Mouse (Mus musculus) layer of hippocampus, adult 18-20 months (tissue): ENCODE data around the gene Rras. TPM values are rescaled to one million over a fixed set of nuclear protein-coding genes. Genes with fewer than 3 reads are reported as not detected.

Source experiments
- DNase-seq, 2 experiments: peaks; one replicate each; pipeline ENCODE4 v3.0.0; 2022; ENCODE audit warnings: low spot score in 2 of 2
- microRNA-seq, 2 experiments: library from miRNA; unstranded; fragments of <30 nt; microRNA quantifications; one replicate each; pipeline ENCODE4 v1.2.0; 2021
- total RNA-seq, 2 experiments: library from RNA; stranded (reverse); gene quantifications; 2 replicates each; pipeline ENCODE4 v1.2.3; 2021

Rras gene
- total RNA-seq, 2 experiments from 2014 or later, result 11.6 to 12.9 TPM

DNA sequence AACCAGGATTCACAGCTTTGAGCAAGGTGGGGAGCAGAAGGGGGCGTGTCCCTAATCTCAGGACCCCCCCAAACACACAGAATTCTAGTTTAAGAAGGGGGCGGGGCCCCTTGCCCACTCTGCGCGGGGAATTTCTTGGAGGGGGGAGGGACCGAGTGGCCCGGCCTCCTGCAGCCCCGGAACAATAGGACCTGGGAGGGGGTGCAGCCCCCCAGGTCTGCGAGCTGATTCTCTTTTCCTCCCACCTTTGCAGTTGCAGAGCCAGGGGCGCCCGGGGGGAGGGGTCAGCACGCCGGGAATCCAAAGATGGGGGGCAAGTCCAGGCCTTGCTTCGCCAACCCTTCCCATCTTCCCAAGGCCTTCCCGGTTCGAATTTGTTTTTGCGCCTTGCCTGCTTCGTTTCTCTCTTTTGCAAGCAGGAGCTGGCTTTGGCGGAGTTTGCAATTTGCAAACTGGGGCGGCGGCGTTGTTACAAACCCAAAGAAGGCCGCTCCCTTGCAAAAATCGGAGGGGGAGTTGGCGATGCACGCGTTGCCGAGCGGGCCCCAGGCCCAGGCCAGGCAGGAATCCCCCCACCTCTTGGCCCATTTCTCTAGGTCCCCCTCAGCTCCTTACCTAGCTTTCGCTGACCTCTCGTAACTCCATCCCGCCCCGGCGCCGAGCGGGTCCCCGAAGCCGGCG lies 34.6 kb downstream of the Rras start:
- DNase-seq, result peak; percentile 50 to 56

- DNase-seq, result no peak
Observed at GRCm38 (mm10) chr7:45052862-45053116, 35.0 kb downstream of the Rras start, which contains the start of gene Prr12. Gene Prr12 (minus strand): TSS chr7:45052881.

- peak; percentile 63 to 81 for DNase-seq
Observed at GRCm38 (mm10) chr7:45053117-45053930, 35.6 kb downstream of the Rras start.

GRCm38 (mm10) chr7:45053931-45054510 lies 36.3 kb downstream of the Rras start:
- DNase-seq, result peak; percentile 91 to 96

DNA sequence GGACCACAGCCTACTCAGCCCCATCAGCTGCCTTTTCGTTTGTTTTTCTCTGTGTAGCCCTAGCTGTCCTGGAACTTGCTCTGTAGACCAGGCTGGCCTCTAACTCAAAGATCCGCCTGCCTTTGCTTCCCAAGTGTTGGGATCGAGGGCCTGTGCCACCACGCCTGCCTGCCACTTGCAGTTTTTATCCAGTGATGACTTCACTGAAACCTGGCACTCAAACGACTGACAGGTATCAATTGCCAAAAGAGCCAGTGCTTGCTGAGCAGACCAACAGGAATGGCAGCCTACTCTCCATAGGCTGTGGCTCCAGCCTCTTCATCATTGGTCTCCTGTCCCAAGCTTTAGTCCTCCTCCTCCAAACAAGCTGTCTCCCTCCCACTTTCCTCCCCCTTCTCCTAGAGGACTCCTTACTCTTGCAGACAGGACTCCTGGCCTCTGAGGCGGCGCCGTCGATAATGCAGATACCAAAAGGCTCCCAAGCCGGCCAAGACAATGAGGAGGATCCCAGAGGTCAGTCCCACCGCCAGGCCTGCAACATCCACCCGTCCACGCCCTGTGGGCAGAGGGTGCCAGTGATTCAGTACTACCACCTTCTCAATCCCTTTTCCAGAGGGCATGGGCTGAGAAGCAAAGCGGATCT lies 38.7 kb downstream of the Rras start:
- no peak for DNase-seq

GRCm38 (mm10) chr7:45056972-45057348 lies 39.2 kb downstream of the Rras start:
- DNase-seq, result no peak

- DNase-seq, result no peak
Observed at GRCm38 (mm10) chr7:45058607-45059571, 41.1 kb downstream of the Rras start.

- no peak for DNase-seq
Observed at GRCm38 (mm10) chr7:45060632-45061122, 42.9 kb downstream of the Rras start.

- DNase-seq, result no peak
Observed at GRCm38 (mm10) chr7:45061532-45062075, 43.8 kb downstream of the Rras start.

DNA sequence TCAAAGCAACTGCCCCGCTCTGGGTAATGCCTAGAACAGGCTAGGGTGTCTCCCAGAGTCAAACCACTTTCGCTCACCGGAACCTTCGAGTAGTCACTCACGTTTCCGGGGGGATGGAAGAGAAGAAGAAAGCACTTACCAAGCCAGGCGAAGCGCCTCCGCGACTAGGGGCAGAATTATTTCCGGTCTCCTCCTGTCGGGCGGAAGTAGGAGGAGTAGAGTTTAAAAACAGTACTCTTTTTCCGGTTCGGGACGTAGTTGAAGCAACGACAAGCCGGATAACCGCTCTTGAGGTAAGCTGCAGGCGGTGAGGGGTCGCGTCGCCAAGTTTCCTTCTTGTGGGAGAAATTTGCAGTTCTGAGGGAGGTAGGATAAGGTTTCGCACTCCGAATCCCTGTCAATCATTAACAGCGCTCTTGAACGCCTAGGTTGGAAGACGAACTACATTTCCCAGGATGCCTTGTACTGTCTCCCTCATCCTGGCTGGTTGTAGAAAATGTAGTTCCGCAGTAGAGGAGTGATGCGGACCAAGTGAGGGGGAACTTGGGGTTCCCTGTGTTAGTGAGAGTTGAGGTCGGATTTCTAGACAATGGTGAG lies 44.6 kb downstream of the Rras start, which contains the start of the genes Nosip and Prrg2:
Nosip (plus strand) TSS at position 191 of the 597 bp plus-strand sequence.
Prrg2 (minus strand) TSS at position 439 of the 597 bp plus-strand sequence.
- peak; percentile 91 to 97 for DNase-seq

DNA sequence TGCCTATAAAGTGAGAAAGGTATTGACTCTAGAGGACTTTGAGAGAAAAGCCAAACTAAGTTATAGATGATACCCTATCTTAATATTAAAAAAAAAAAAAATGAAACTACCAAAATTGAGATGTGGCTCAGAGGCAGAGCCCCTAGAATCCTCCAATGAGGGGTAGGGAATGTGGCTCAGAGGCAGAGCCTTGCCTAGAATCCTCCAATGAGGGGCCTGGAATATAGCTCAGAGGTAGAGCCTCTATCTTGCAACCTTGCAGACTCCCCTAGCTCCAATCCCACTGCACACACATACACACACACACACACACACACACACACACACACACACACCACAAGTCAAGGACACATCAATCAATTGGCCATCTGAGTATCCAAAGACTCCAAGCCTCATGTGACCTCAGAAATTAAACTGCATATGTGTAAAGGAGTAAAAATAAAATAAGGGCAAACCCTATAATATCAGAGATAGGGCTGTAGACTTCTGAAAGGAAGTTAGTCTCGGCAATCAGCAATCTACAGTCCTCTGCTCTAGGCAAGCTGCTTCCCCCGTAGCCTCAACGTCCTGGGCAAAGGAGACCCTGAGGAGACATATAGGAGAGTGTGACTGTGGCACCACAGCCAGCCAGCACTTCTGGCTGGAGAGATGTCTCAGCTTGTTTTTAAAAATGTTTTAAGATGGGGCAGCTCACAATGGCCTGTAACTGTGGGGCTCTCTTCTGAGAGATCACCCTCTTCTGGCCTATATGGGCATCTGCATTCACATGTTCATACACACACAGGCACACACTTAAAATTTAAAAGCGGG lies 49.6 kb downstream of the Rras start:
- no peak for DNase-seq

GRCm38 (mm10) chr7:45068000-45068318 lies 50.2 kb downstream of the Rras start:
- peak in 1 of 2 experiments; percentile 51 for DNase-seq

- no peak for DNase-seq
Observed at GRCm38 (mm10) chr7:45069671-45070070, 51.9 kb downstream of the Rras start.

Small RNAs within 50 kb of the gene (microRNA-seq; reads per million reads assigned to microRNA genes)
- gene Mir7054, result 0.99 to 1.8 reads per million in 2 experiments

Other genes starting within 250 kb of the Rras start
- 10 to 100 TPM; 30.7 to 32.7 TPM for gene Nup62, start 201.9 kb upstream of the Rras start, total RNA-seq
- 1 to 10 TPM; 1.8 to 2.0 TPM for gene Il4i1, start 201.6 kb upstream of the Rras start, total RNA-seq
- 10 to 100 TPM; 27.4 to 27.9 TPM for gene Atf5, start 201.3 kb upstream of the Rras start, total RNA-seq
- 10 to 100 TPM; 76.2 to 79.7 TPM for gene Akt1s1, start 169.0 kb upstream of the Rras start, total RNA-seq
- 10 to 100 TPM; 67.9 to 70.6 TPM for gene Tbc1d17, start 168.9 kb upstream of the Rras start, total RNA-seq
- gene Pnkp, start 160.8 kb upstream of the Rras start, total RNA-seq, result 10 to 100 TPM; 25.3 to 27.8 TPM
- gene Ptov1, start 148.2 kb upstream of the Rras start, total RNA-seq, result 100 to 1,000 TPM; 341 to 350 TPM
- gene Med25, start 125.2 kb upstream of the Rras start, total RNA-seq, result 100 to 1,000 TPM in 1 of 2 experiments, 10 to 100 TPM in 1; 96.8 to 101 TPM
- gene Fuz, start 121.9 kb upstream of the Rras start, total RNA-seq, result 10 to 100 TPM; 23.4 to 24.5 TPM
- gene Ap2a1, start 88.5 kb upstream of the Rras start, total RNA-seq, result 100 to 1,000 TPM; 288 to 294 TPM
- 1 to 10 TPM in 1 of 2 experiments, under 1 TPM in 1; 0.79 to 1.2 TPM for gene Tsks, start 74.8 kb upstream of the Rras start, total RNA-seq
- 100 to 1,000 TPM; 129 to 136 TPM for gene Cpt1c, start 43.1 kb upstream of the Rras start, total RNA-seq
- 100 to 1,000 TPM; 172 to 183 TPM for gene Prmt1, start 31.4 kb upstream of the Rras start, total RNA-seq
- gene Irf3, start 20.3 kb upstream of the Rras start, total RNA-seq, result 10 to 100 TPM; 41.5 to 43.7 TPM
- 1 to 10 TPM; 3.1 TPM for gene Bcl2l12, start 19.2 kb upstream of the Rras start, total RNA-seq
- 100 to 1,000 TPM; 159 to 168 TPM for gene Scaf1, start 1.6 kb upstream of the Rras start, total RNA-seq
- 10 to 100 TPM; 75.7 to 77.5 TPM for gene Prr12, start 34.9 kb downstream of the Rras start, total RNA-seq
- 10 to 100 TPM; 50.8 to 57.6 TPM for gene Nosip, start 44.5 kb downstream of the Rras start, total RNA-seq
- gene Prrg2, start 44.7 kb downstream of the Rras start, total RNA-seq, result 1 to 10 TPM; 5.9 TPM
- gene Rcn3, start 74.3 kb downstream of the Rras start, total RNA-seq, result 1 to 10 TPM; 7.4 to 8.5 TPM
- gene Fcgrt, start 85.9 kb downstream of the Rras start, total RNA-seq, result 10 to 100 TPM; 14.8 to 18.7 TPM
- 100 to 1,000 TPM; 481 to 486 TPM for gene Rps11, start 106.5 kb downstream of the Rras start, total RNA-seq
- gene Rpl13a, start 110.8 kb downstream of the Rras start, total RNA-seq, result 100 to 1,000 TPM; 866 to 870 TPM
- gene Gm45713, start 118.3 kb downstream of the Rras start, total RNA-seq, result not detected
- gene Flt3l, start 118.5 kb downstream of the Rras start, total RNA-seq, result 1 to 10 TPM; 6.9 to 9.5 TPM
- gene Pih1d1, start 136.3 kb downstream of the Rras start, total RNA-seq, result 10 to 100 TPM; 43.2 to 44.5 TPM
- 10 to 100 TPM; 11.4 to 16.3 TPM for gene Aldh16a1, start 136.6 kb downstream of the Rras start, total RNA-seq
- 1,000 to 10,000 TPM; 1,340 to 1,403 TPM for gene Slc17a7, start 146.0 kb downstream of the Rras start, total RNA-seq
- under 1 TPM in 1 of 2 experiments, not detected in 1; 0.18 TPM for gene Gfy, start 161.6 kb downstream of the Rras start, total RNA-seq
- not detected for gene Pth2, start 163.0 kb downstream of the Rras start, total RNA-seq
- gene Ccdc155, start 186.9 kb downstream of the Rras start, total RNA-seq, result 1 to 10 TPM; 2.2 to 3.4 TPM
- 1 to 10 TPM; 1.9 to 3.1 TPM for gene Dkkl1, start 194.2 kb downstream of the Rras start, total RNA-seq
- gene Tead2, start 197.8 kb downstream of the Rras start, total RNA-seq, result 1 to 10 TPM; 3.2 to 4.2 TPM
- gene Cd37, start 221.2 kb downstream of the Rras start, total RNA-seq, result 1 to 10 TPM; 4.5 to 4.8 TPM
- gene Slc6a16, start 223.1 kb downstream of the Rras start, total RNA-seq, result 1 to 10 TPM; 1.3 to 2.6 TPM